16 mouse cellular contexts compared by ENCODE assay signal in genomic region chr13:119339016-119339415, GRCm38 (mm10).
"Had no signal": no experiment of that assay in that cellular context is flagged by ENCODE, and none has a peak within 500 bp of the region (broad histone marks: within the 10 kb centered on the region; RNA-seq: fewer than 3 reads in every experiment).

No protein-coding gene starts in this region.

- ATAC-seq: intestine, postnatal 0 days; liver, embryonic 12.5 days; midbrain, embryonic 13.5 days; midbrain, embryonic 16.5 days had no signal

- H3K27me3 ChIP-seq: limb, embryonic 13.5 days; liver, embryonic 12.5 days; liver, embryonic 15.5 days; midbrain, embryonic 13.5 days had no signal

- H3K4me1 ChIP-seq: limb, embryonic 10.5 days; limb, embryonic 13.5 days; liver, embryonic 12.5 days; liver, embryonic 15.5 days; midbrain, embryonic 13.5 days had no signal

- H3K4me2 ChIP-seq: limb, embryonic 13.5 days; liver, embryonic 12.5 days; liver, embryonic 15.5 days; midbrain, embryonic 13.5 days had no signal

- H3K27ac ChIP-seq: layer of hippocampus, adult 2 months; limb, embryonic 10.5 days; limb, embryonic 13.5 days; liver, embryonic 12.5 days; liver, embryonic 15.5 days; macrophage; midbrain, embryonic 13.5 days had no signal

- H3K9ac ChIP-seq: limb, embryonic 13.5 days; liver, embryonic 12.5 days; liver, embryonic 15.5 days; midbrain, embryonic 13.5 days had no signal

- DNase-seq: kidney, adult 8-10 months; kidney, postnatal 14 days; layer of hippocampus, adult 9-11 months; liver; lung, adult 2 months; thymus, adult 18-20 months; thymus, postnatal 36 days had no signal

- H3K4me3 ChIP-seq: layer of hippocampus, adult 2 months; limb, embryonic 10.5 days; limb, embryonic 13.5 days; liver, embryonic 12.5 days; liver, embryonic 15.5 days; midbrain, embryonic 13.5 days had no signal

- H3K9me3 ChIP-seq: limb, embryonic 10.5 days; limb, embryonic 13.5 days; liver, embryonic 12.5 days; liver, embryonic 15.5 days; midbrain, embryonic 13.5 days had no signal
